Mouse (Mus musculus) CH12.LX (cell line): Measurements from ENCODE around the gene Slc20a1. TPM values are rescaled to one million over a fixed set of nuclear protein-coding genes. Genes with fewer than 3 reads are reported as not detected.

ENCODE experiments used
- DNase-seq: peaks from one replicate; pipeline ENCODE4 v3.0.0-alpha.2; 2013; ENCODE audit errors: extremely low read depth
- H3K27ac ChIP-seq: 2 replicates; pipeline ENCODE4 v1.5.1; 2012; ENCODE audit warnings: low read depth, mild to moderate bottlenecking, control low read depth, moderate library complexity; ENCODE audit not compliant: insufficient read depth
- H3K27me3 ChIP-seq: replicated peaks from 2 replicates; pipeline ENCODE3; 2012; ENCODE audit warnings: inconsistent platforms
- H3K36me3 ChIP-seq, 2 experiments: replicated peaks in 1 of 2; 2 replicates each; pipeline versions ENCODE3 to v1.6.1; 2012; ENCODE audit warnings: inconsistent platforms in 1 of 2, low read length in 1 of 2, mild to moderate bottlenecking in 1 of 2, mixed read lengths in 1 of 2, moderate library complexity in 1 of 2; ENCODE audit not compliant: control insufficient read depth in 1 of 2, insufficient read depth in 1 of 2
- H3K4me1 ChIP-seq, 2 experiments: 2 replicates each; pipeline ENCODE4 v1.6.1; 2012; ENCODE audit warnings: inconsistent platforms in 1 of 2, moderate library complexity in 1 of 2; ENCODE audit not compliant: insufficient read depth in 2 of 2, control insufficient read depth in 1 of 2
- H3K4me2 ChIP-seq: 2 replicates; pipeline ENCODE4 v1.6.1; 2012; ENCODE audit warnings: low read depth, mild to moderate bottlenecking, control low read depth; ENCODE audit not compliant: poor library complexity, insufficient read depth, severe bottlenecking
- H3K4me3 ChIP-seq, 3 experiments: fragments of 150-350 bp in 1 of 3; sonication (generic) in 1 of 3; replicated peaks in 1 of 3; 2 replicates each; pipeline versions ENCODE3 to v1.5.1; 2011 to 2012; ENCODE audit warnings: low read depth in 2 of 3, low read length in 2 of 3, mild to moderate bottlenecking in 2 of 3, moderate library complexity in 2 of 3, control low read depth in 1 of 3, improper control_type of control experiment in 1 of 3, inconsistent platforms in 1 of 3, mixed read lengths in 1 of 3; ENCODE audit not compliant: poor library complexity in 1 of 3
- H3K79me2 ChIP-seq: replicated peaks from 2 replicates; pipeline ENCODE4 v1.6.1; 2012; ENCODE audit warnings: mild to moderate bottlenecking, moderate library complexity; ENCODE audit not compliant: control insufficient read depth, poor library complexity, insufficient read depth, severe bottlenecking; ENCODE audit errors: extremely low read depth
- H3K9ac ChIP-seq: 2 replicates; pipeline ENCODE4 v1.6.1; 2012; ENCODE audit warnings: low read depth, mild to moderate bottlenecking, control low read depth, moderate library complexity; ENCODE audit not compliant: insufficient read depth
- H3K9me3 ChIP-seq: replicated peaks from 2 replicates; pipeline ENCODE3; 2012; ENCODE audit warnings: low read length, inconsistent platforms, mixed read lengths
- CHD1 ChIP-seq: IDR thresholded peaks from 2 replicates; pipeline ENCODE4 v1.6.1; 2012; ENCODE audit warnings: low read depth, low read length, improper control_type of control experiment, inconsistent platforms
- CTCF ChIP-seq, 2 experiments: IDR thresholded peaks in 1 of 2; conservative IDR thresholded peaks in 1 of 2; 2 replicates each; pipeline ENCODE4 v1.5.1; 2011 to 2012; ENCODE audit warnings: low read depth in 2 of 2, low read length in 2 of 2, improper control_type of control experiment in 1 of 2, inconsistent platforms in 1 of 2, mild to moderate bottlenecking in 1 of 2, moderate library complexity in 1 of 2
- E2F4 ChIP-seq: IDR thresholded peaks from 2 replicates; pipeline ENCODE4 v1.6.1; 2011; ENCODE audit warnings: low read depth, low read length, improper control_type of control experiment; ENCODE audit not compliant: insufficient replicate concordance
- HCFC1 ChIP-seq: IDR thresholded peaks from 2 replicates; pipeline ENCODE4 v1.6.1; 2012; ENCODE audit warnings: low read depth, mild to moderate bottlenecking, inconsistent platforms, low read length, improper control_type of control experiment
- IRF4 ChIP-seq: IDR thresholded peaks from 2 replicates; pipeline ENCODE4 v1.6.1; 2014; ENCODE audit warnings: low read depth, mild to moderate bottlenecking, inconsistent platforms, low read length, improper control_type of control experiment
- JUN ChIP-seq: IDR thresholded peaks from 2 replicates; pipeline ENCODE4 v1.6.1; 2011; ENCODE audit warnings: low read depth, mild to moderate bottlenecking, low read length, improper control_type of control experiment, moderate library complexity; ENCODE audit not compliant: insufficient read depth
- JUND ChIP-seq: conservative IDR thresholded peaks from 2 replicates; pipeline ENCODE4 v1.6.1; 2011; ENCODE audit warnings: low read depth, low read length, improper control_type of control experiment
- MAZ ChIP-seq: IDR thresholded peaks from 2 replicates; pipeline ENCODE4 v1.6.1; 2012; ENCODE audit warnings: low read depth, mild to moderate bottlenecking, inconsistent platforms, low read length, improper control_type of control experiment, moderate library complexity
- MEF2A ChIP-seq: IDR thresholded peaks from 2 replicates; pipeline ENCODE4 v1.6.1; 2014; ENCODE audit warnings: low read depth, mild to moderate bottlenecking, inconsistent platforms, low read length, improper control_type of control experiment, borderline replicate concordance
- MXI1 ChIP-seq: IDR thresholded peaks from 2 replicates; pipeline ENCODE4 v1.6.1; 2011; ENCODE audit warnings: mild to moderate bottlenecking, low read depth, low read length, improper control_type of control experiment
- POLR2AphosphoS2 ChIP-seq: IDR thresholded peaks from 2 replicates; pipeline ENCODE4 v1.6.1; 2011; ENCODE audit warnings: low read depth, low read length, improper control_type of control experiment
- TCF12 ChIP-seq: IDR thresholded peaks from 2 replicates; pipeline ENCODE4 v1.6.1; 2014; ENCODE audit warnings: low read depth, mild to moderate bottlenecking, inconsistent platforms, low read length, improper control_type of control experiment
- ZMIZ1 ChIP-seq: IDR thresholded peaks from 2 replicates; pipeline ENCODE4 v1.6.1; 2012; ENCODE audit warnings: low read depth, mild to moderate bottlenecking, inconsistent platforms, low read length, improper control_type of control experiment
- dilution Hi-C: fragments of 300-500 bp; cut with MboI; formaldehyde crosslinking; loops from 2 replicates; pipeline ENCODE4 v1.14.3; 2020; ENCODE audit warnings: low sequenced_read_pairs; ENCODE audit not compliant: extremely low pct_unique_long_range_greater_than_20kb, extremely low pct_ligation_motif_present
- in situ Hi-C: fragments of 300-500 bp; cut with MboI; formaldehyde crosslinking; loops from 3 replicates; pipeline ENCODE4 v1.14.3; 2019; ENCODE audit warnings: low sequenced_read_pairs, low pct_ligation_motif_present, low pct_unique_long_range_greater_than_20kb, mixed read lengths
- polyA plus RNA-seq: library from polyadenylated mRNA; unstranded; fragments of >175 nt; gene quantifications from 2 replicates; pipeline ENCODE4 v1.2.1, GENCODE M21; 2012; ENCODE audit warnings: low read depth; ENCODE audit not compliant: insufficient read length
- total RNA-seq, 2 experiments: library from RNA; depleted of rRNA; stranded (reverse); fragments of 300-350 nt in 1 of 2; fragments of >200 nt in 1 of 2; gene quantifications; 2 replicates each; pipeline ENCODE4 v1.2.3; 2012 to 2014

Slc20a1 gene
- total and polyA plus RNA-seq, 3 experiments: 43.1 to 78.2 (median 72.1) TPM

DNA sequence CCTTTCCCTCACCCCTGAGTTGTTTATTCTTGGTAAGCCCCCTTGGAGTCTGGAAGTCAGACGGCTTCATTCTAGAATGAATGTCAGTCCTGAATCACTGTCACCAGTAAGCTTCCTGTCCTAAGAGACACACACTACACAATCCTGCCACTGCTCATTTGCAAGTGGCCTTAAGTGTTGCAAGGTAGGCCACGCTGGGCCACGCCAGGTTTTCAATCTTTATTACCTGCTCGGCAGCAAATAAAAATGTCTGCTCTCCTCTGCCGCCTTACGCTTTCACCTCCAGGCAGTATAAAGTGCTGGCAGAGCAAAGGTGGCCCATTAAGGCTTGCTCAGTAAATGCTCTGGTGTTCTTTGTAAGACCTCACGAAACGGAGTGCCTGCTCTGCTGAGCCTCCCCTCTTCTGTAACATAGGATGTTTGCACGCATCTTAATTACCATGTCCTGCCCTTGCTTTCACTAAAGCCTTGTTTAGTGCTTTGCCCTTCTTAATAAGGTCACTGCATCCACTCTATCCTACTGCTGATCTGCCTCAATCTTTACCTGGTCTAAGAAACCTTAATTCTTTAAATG is 19.1 kb downstream of the Slc20a1 start:
- no peaks in the 10 kb centered on the region for H3K4me1 ChIP-seq
- TF ChIP-seq POLR2AphosphoS2 (no peak), HCFC1 (no peak), ZMIZ1 (no peak)
- TF ChIP-seq, all 38 proteins: peak for 0
- Histone ChIP-seq H3K27me3 (no peaks in the 10 kb centered on the region), H3K36me3 (peaks cover 0 to 6% of the 10 kb centered on the region in 2 experiments), H3K9me3 (no peaks in the 10 kb centered on the region), H3K4me2 (no peak overlapping the region), H3K9ac (no peak overlapping the region), H3K79me2 (no peaks in the 10 kb centered on the region), H3K4me3 (no peak overlapping the region), H3K27ac (no peak overlapping the region)
- in situ Hi-C loops: no loop called here
- dilution Hi-C loops: no loop called here
- no peak for DNase-seq

DNA sequence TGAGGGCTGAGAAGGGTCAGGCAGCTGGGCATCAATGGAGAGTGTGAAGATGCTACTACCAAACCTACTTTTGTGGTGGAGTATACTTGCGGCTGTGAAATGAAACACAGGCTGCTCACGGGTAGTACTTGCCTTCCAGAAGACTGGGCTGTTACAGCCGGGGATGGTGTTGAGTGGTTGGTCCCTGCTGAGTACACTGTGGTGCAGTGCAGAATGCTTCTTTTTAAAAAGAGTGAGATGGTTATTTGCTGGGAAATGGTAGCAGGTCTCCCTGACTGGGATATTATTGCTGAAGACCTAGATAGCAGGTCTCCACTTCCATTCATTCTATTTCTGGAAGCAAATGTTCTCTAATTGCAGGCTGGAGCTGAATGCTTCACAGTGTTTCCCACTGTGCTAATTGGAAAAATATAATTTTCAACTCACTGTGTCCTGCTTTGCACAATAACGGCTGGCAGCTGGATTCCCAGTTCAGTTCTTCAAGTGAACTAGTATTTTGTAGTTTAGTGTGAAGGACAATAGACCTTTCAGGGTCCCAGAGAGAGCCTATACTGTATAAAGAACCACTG is 20.1 kb downstream of the Slc20a1 start:
- Histone ChIP-seq H3K9me3 (no peaks in the 10 kb centered on the region), H3K9ac (no peak overlapping the region), H3K4me2 (no peak overlapping the region), H3K27me3 (no peaks in the 10 kb centered on the region), H3K27ac (no peak overlapping the region), H3K79me2 (no peaks in the 10 kb centered on the region), H3K4me1 (peaks cover 2 to 4% of the 10 kb centered on the region in 2 experiments; a peak in 2 of 4 replicates), H3K36me3 (peaks cover 0 to 2% of the 10 kb centered on the region in 2 experiments), H3K4me3 (no peak overlapping the region)
- dilution Hi-C loops: no loop called here
- TF ChIP-seq CTCF (conservative IDR thresholded peaks at IDR 0.05 in 1 of 2, IDR thresholded peaks at IDR 0.05 in 1 of 2; ENCODE audit: low read depth in 2 of 2, low read length in 2 of 2) (no peak), TCF12 (no peak), CHD1 (no peak), IRF4 (no peak), JUND (no peak), E2F4 (no peak), ZMIZ1 (no peak), MAZ (no peak), MEF2A (no peak), JUN (no peak), MXI1 (no peak)
- no peak for DNase-seq
- in situ Hi-C loops: no loop called here
